Mouse (Mus musculus): ENCODE results near the gene Josd2. TPM values are rescaled to one million over a fixed set of nuclear protein-coding genes. Genes with fewer than 3 reads are reported as not detected.

The Josd2 gene
- polyA plus RNA-seq, 1 experiment from 2014 or later, result 76.8 TPM

DNA sequence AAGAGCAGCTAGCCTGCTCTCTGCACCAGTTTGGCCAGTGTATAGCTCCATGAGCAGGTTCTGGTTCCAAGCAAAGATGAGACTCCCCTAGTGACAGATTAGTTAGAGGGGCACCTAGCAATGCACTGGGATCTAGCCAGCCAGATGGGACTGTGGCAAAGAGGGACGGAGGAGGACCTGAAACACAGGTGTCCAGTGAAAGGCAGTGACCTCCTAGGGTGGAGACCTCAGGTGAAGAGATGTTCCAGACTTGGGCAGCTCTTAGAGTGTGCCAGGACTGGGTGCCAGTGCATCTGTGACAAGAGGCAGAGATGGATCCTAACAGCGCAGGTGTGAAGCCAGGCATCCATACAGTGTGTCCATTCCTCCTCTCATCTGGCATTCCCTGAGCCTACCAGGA lies 28.1 kb upstream of the Josd2 start:
- DNase-seq (ENCODE audit: low spot score), result no peak
- no peak overlapping the region for H3K27ac ChIP-seq (replicated peaks)
- H3K9me3 ChIP-seq (replicated peaks), result no peaks in the 10 kb centered on the region
- H3K4me3 ChIP-seq, result no peak overlapping the region
- peaks cover 80% of the 10 kb centered on the region for H3K27me3 ChIP-seq (ENCODE audit: low read depth, poor library complexity, severe bottlenecking)
- 70% methylated on average over 2 of the region's 2 CpGs for WGBS
- peaks cover 10% of the 10 kb centered on the region for H3K36me3 ChIP-seq
- H3K4me1 ChIP-seq, result peaks cover 57% of the 10 kb centered on the region

DNA sequence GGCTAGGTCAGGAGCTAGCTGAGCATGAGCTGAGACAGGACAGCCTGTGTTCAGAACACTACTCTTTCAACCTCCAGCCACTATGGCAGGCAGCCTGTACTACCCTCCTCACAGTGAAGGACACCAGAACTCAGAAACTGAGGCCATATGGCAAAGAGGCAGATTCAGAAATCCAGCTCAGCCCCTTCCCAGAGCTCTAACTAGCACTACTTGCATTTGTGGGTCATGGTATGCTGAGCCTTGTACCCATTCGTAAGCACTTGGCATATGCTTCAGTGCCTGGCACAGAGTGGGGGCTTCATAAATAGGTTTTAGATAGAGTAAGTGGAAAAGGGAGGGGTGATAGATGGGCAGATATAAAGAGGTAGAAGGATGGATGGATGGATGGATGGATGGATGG lies 27.3 kb upstream of the Josd2 start:
- no peak overlapping the region for H3K27ac ChIP-seq (replicated peaks)
- WGBS, result 93% methylated on average over 1 of the region's 1 CpGs
- peaks cover 64% of the 10 kb centered on the region for H3K4me1 ChIP-seq

GRCm38 (mm10) chr7:44441180-44441579 lies 26.6 kb upstream of the Josd2 start:
- peaks cover 64% of the 10 kb centered on the region for H3K4me1 ChIP-seq
- no peaks in the 10 kb centered on the region for H3K9me3 ChIP-seq (replicated peaks)
- H3K4me3 ChIP-seq, result peak overlapping the region; percentile 58
- no peak for DNase-seq (ENCODE audit: low spot score)
- WGBS, result 16% methylated on average over 1 of the region's 1 CpGs
- H3K36me3 ChIP-seq, result peaks cover 16% of the 10 kb centered on the region
- H3K27me3 ChIP-seq (ENCODE audit: low read depth, poor library complexity, severe bottlenecking), result peaks cover 92% of the 10 kb centered on the region
- peak overlapping the region; percentile 96 for H3K27ac ChIP-seq (replicated peaks)

More for the DNA sequence above, 27.3 kb upstream of the Josd2 start:
- H3K9me3 ChIP-seq (replicated peaks), result no peaks in the 10 kb centered on the region
- peaks cover 88% of the 10 kb centered on the region for H3K27me3 ChIP-seq (ENCODE audit: low read depth, poor library complexity, severe bottlenecking)
- H3K4me3 ChIP-seq, result 0 out of 2 replicates have a peak overlapping the region, but pooled peaks have one; percentile 3
- H3K36me3 ChIP-seq, result peaks cover 10% of the 10 kb centered on the region
- no peak for DNase-seq (ENCODE audit: low spot score)

GRCm38 (mm10) chr7:44441648-44442109 lies 26.1 kb upstream of the Josd2 start:
- Histone ChIP-seq H3K4me1 (peaks cover 62% of the 10 kb centered on the region), H3K36me3 (peaks cover 21% of the 10 kb centered on the region), H3K27me3 (ENCODE audit: low read depth, poor library complexity, severe bottlenecking) (peaks cover 89% of the 10 kb centered on the region), H3K9me3 (replicated peaks) (no peaks in the 10 kb centered on the region), H3K4me3 (peak overlapping the region; percentile 58), H3K27ac (replicated peaks) (peak overlapping the region; percentile 96)
- DNase-seq (ENCODE audit: low spot score), result peak; percentile 63
- 2% methylated on average over 14 of the region's 14 CpGs for WGBS

GRCm38 (mm10) chr7:44442407-44442821 lies 25.4 kb upstream of the Josd2 start:
- peak overlapping the region; percentile 58 for H3K4me3 ChIP-seq
- peaks cover 82% of the 10 kb centered on the region for H3K27me3 ChIP-seq (ENCODE audit: low read depth, poor library complexity, severe bottlenecking)
- DNase-seq (ENCODE audit: low spot score), result peak; percentile 68
- H3K4me1 ChIP-seq, result peaks cover 60% of the 10 kb centered on the region
- peak overlapping the region; percentile 96 for H3K27ac ChIP-seq (replicated peaks)
- H3K36me3 ChIP-seq, result peaks cover 26% of the 10 kb centered on the region
- no peaks in the 10 kb centered on the region for H3K9me3 ChIP-seq (replicated peaks)
- WGBS, result 0% methylated on average over 14 of the region's 14 CpGs

GRCm38 (mm10) chr7:44443268-44444173 lies 24.3 kb upstream of the Josd2 start:
- H3K27me3 ChIP-seq (ENCODE audit: low read depth, poor library complexity, severe bottlenecking), result peaks cover 72% of the 10 kb centered on the region
- peaks cover 50% of the 10 kb centered on the region for H3K4me1 ChIP-seq
- WGBS, result 10% methylated on average over 20 of the region's 20 CpGs

GRCm38 (mm10) chr7:44444886-44445527 lies 22.8 kb upstream of the Josd2 start:
- no peak for DNase-seq (ENCODE audit: low spot score)
- Histone ChIP-seq H3K36me3 (peaks cover 52% of the 10 kb centered on the region), H3K9me3 (replicated peaks) (no peaks in the 10 kb centered on the region), H3K27me3 (ENCODE audit: low read depth, poor library complexity, severe bottlenecking) (peaks cover 64% of the 10 kb centered on the region), H3K4me1 (peaks cover 48% of the 10 kb centered on the region), H3K27ac (replicated peaks) (no peak overlapping the region), H3K4me3 (peak overlapping the region; percentile 36)
- WGBS, result 30% methylated on average over 29 of the region's 29 CpGs

More at GRCm38 (mm10) chr7:44443268-44444173, 24.3 kb upstream of the Josd2 start:
- H3K27ac ChIP-seq (replicated peaks), result peak overlapping the region; percentile 96
- H3K36me3 ChIP-seq, result peaks cover 37% of the 10 kb centered on the region
- no peaks in the 10 kb centered on the region for H3K9me3 ChIP-seq (replicated peaks)
- H3K4me3 ChIP-seq, result peak overlapping the region; percentile 58
- peak; percentile 64 for DNase-seq (ENCODE audit: low spot score)

GRCm38 (mm10) chr7:44445528-44445923 lies 22.3 kb upstream of the Josd2 start:
- no peak for DNase-seq (ENCODE audit: low spot score)
- WGBS, result 38% methylated on average over 7 of the region's 7 CpGs
- H3K9me3 ChIP-seq (replicated peaks), result no peaks in the 10 kb centered on the region
- peaks cover 48% of the 10 kb centered on the region for H3K4me1 ChIP-seq
- peak overlapping the region; percentile 36; the same call in 1 of the 2 replicates for H3K4me3 ChIP-seq
- peaks cover 59% of the 10 kb centered on the region for H3K27me3 ChIP-seq (ENCODE audit: low read depth, poor library complexity, severe bottlenecking)
- H3K36me3 ChIP-seq, result peaks cover 57% of the 10 kb centered on the region
- H3K27ac ChIP-seq (replicated peaks), result no peak overlapping the region

DNA sequence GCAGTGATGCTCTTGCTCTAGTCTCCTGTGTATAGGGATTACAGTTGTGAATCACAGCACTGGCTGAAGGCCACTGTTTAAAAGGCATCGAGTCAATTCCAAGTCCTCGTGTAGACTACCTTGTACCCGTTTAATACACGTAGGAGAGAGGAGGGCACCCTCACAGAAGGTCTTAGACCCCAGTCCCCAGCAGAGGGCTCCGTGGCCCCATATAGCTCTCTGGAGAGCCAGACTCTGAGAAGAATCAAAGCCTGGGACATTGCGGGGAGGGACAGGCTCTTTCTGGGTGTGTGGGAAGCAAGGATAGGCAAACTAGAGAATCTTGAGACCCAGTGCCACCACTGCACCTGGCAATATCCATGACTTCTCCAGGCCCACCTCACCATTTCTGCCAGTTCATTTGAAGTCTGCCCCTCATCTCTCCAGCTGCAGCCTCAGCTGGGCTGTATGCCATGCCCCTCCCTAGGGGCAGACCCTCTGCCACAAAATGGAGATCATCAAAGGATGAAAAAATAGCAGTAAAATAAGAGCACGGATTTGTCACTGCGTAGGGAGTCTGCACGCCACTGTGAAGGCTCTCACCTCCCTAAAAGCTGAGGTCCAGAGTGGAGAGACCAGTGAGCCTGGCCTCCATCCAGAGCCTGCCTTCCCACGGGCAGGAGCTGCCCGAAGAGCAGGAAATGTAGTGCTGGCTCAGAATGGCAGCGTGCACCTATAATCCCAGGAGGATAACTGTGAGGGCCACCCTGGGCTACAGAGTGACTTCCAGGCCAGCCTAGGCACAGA lies 21.5 kb upstream of the Josd2 start:
- no peak for DNase-seq (ENCODE audit: low spot score)
- WGBS, result 64% methylated on average over 12 of the region's 12 CpGs
- H3K36me3 ChIP-seq, result peaks cover 60% of the 10 kb centered on the region
- H3K27me3 ChIP-seq (ENCODE audit: low read depth, poor library complexity, severe bottlenecking), result peaks cover 52% of the 10 kb centered on the region
- peaks cover 45% of the 10 kb centered on the region for H3K4me1 ChIP-seq
- H3K27ac ChIP-seq (replicated peaks), result no peak overlapping the region
- H3K9me3 ChIP-seq (replicated peaks), result no peaks in the 10 kb centered on the region
- no peak overlapping the region for H3K4me3 ChIP-seq

GRCm38 (mm10) chr7:44453256-44453655 lies 14.5 kb upstream of the Josd2 start:
- peaks cover 3% of the 10 kb centered on the region; the same call in 1 of the 2 replicates for H3K4me1 ChIP-seq
- no peak for DNase-seq (ENCODE audit: low spot score)
- H3K4me3 ChIP-seq, result no peak overlapping the region
- no peak overlapping the region for H3K27ac ChIP-seq (replicated peaks)
- peaks cover 3% of the 10 kb centered on the region; the same call in 1 of the 2 replicates for H3K9me3 ChIP-seq (replicated peaks)
- H3K36me3 ChIP-seq, result peaks cover 76% of the 10 kb centered on the region
- no peaks in the 10 kb centered on the region for H3K27me3 ChIP-seq (ENCODE audit: low read depth, poor library complexity, severe bottlenecking)
- whole genome bisulfite sequencing, result 27% methylated on average over 3 of the region's 3 CpGs

DNA sequence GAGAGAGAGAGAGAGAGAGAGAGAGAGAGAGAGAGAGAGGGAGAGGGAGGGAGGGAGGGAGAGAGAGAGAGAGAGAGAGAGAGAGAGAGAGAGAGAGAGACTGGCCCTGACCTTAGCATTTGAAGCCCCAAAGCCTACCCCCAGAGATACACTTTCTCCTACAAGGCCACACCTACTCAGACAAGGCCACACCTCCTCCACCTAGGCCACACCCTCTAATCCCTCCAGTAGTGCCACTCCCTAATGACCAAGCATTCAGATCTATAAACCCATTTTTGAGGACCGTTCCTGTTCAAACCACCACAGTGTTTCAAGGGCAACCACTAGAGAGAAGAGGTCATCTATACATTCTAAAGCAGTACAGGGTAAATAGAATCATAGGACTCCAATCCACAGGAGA lies 11.5 kb upstream of the Josd2 start:
- Histone ChIP-seq H3K27ac (replicated peaks) (no peak overlapping the region), H3K9me3 (replicated peaks) (peaks cover 6% of the 10 kb centered on the region; the same call in 1 of the 2 replicates), H3K27me3 (ENCODE audit: low read depth, poor library complexity, severe bottlenecking) (peaks cover 21% of the 10 kb centered on the region), H3K36me3 (peaks cover 80% of the 10 kb centered on the region), H3K4me1 (peaks cover 3% of the 10 kb centered on the region; the same call in 1 of the 2 replicates), H3K4me3 (no peak overlapping the region)
- DNase-seq (ENCODE audit: low spot score), result no peak
- 85% methylated on average over 1 of the region's 1 CpGs for WGBS

- no peak overlapping the region for H3K4me3 ChIP-seq
- H3K9me3 ChIP-seq (replicated peaks), result peaks cover 6% of the 10 kb centered on the region; the same call in 1 of the 2 replicates
- WGBS, result 81% methylated on average over 6 of the region's 6 CpGs
- H3K36me3 ChIP-seq, result peaks cover 94% of the 10 kb centered on the region
- no peak for DNase-seq (ENCODE audit: low spot score)
- H3K4me1 ChIP-seq, result peaks cover 28% of the 10 kb centered on the region
- H3K27ac ChIP-seq (replicated peaks), result no peak overlapping the region
- H3K27me3 ChIP-seq (ENCODE audit: low read depth, poor library complexity, severe bottlenecking), result peaks cover 55% of the 10 kb centered on the region
Observed at GRCm38 (mm10) chr7:44460067-44460466, 7.7 kb upstream of the Josd2 start.

Data from midbrain, embryonic 10.5 days (tissue).